Mouse (Mus musculus) CD8-positive naive resting alpha-beta T cell, adult 2 months (primary cell): ENCODE measurements around the gene Btnl6.
"Not testable (repeated sequence)": the region's sequence is repeated elsewhere in the genome, so short reads cannot be mapped to it uniquely, and the experiment has no call there.

Source experiments
- DNase-seq, 2 experiments: peaks; one replicate each; pipeline ENCODE4 v3.0.0; 2022; ENCODE audit warnings: low read depth in 2 of 2, low spot score in 2 of 2

The Btnl6 gene

GRCm38 (mm10) chr17:34497726-34498125, 19.4 kb downstream of the Btnl6 start:
- not testable (repeated sequence) for DNase-seq

- DNase-seq, result not testable (repeated sequence)
These were observed 19.8 kb downstream of the Btnl6 start for GRCm38 (mm10) chr17:34497319-34497718.

- DNase-seq, result no peak
These were observed 20.6 kb downstream of the Btnl6 start for GRCm38 (mm10) chr17:34496539-34496938.

DNA sequence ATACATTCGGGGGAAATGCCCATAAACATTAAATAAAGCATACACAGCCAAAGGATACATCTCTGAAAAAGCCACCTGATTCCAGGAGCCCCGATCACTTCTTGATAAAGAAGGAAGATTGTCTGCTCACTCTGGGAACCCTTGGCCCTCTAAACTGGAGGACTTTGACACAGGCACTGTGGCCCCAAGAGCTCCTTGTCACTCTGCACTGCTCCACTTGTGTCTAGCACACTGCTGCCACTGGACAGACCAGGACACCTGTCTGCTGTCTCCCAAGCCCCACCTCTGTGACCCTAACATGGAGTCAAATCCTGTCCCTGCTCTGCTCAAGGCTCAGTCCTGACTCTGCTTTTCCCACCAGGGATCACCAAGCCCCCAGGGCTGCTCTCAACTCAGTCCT, 22.0 kb downstream of the Btnl6 start:
- not testable (repeated sequence) for DNase-seq

DNA sequence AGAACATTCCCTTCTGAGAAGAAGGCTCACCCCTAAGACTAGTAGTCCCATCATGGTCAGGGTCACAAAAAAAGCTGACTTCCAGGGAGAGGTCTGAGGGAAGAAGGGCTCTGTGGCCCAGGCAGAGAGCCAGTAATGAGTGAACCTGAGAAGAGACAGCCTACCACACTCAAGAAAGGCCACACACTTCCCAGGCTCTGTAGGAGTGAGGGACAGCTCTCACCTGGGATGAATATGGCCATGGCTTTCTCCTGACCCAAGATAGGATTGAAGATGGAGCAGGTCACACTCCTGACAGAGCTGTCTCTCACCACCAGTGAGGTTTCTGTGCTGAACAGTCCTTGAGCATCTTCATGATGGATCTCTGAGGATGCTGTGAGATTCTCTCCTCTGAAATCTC, 24.4 kb downstream of the Btnl6 start:
- no peak for DNase-seq

DNA sequence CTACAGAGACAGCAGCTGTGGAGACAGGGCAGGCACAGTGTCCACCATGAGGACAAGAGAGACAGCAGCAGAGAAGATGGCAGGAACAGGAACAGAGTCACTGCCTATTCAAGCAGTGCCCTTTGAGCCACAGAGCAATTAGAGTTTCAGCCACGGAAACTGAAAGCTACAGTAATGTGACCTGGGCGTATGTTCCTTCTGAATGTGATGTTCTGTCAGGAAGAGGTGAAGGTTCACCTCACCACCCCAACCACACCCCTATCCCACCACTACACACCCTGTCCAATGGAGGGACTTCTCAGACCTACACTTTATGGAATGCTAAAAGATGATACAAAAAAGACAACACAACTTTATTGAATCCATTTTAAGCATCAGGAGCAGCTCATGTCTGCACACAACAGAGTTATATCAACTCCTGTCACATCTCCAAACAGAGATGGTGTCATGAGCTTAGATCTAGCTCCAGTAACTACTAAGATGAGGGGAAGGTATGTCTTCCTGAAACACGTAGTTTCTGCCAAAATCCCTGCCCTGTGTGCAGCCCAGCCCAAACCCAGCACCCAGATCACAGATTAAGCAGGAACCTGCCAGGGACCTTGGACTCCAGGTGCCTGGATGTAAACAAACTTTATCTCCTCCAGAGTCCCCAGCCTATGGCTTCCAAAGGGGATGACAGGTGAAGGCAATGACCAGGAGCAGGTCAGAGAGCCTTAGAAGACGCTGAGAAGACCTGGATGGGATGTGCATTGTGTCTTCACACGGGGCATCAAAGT, 39.7 kb downstream of the Btnl6 start, which contains the start of gene Btnl4:
Btnl4 (minus strand) TSS at position 81 of the 776 bp plus-strand sequence.
- DNase-seq, result not testable (repeated sequence)

GRCm38 (mm10) chr17:34476427-34476826, 40.7 kb downstream of the Btnl6 start:
- no peak for DNase-seq

- no peak for DNase-seq
These were observed 42.1 kb downstream of the Btnl6 start for GRCm38 (mm10) chr17:34475060-34475459.

- DNase-seq, result no peak
These were observed 46.7 kb downstream of the Btnl6 start for GRCm38 (mm10) chr17:34470491-34470890.

- not testable (repeated sequence) for DNase-seq
These were observed 51.2 kb downstream of the Btnl6 start for GRCm38 (mm10) chr17:34465906-34466305.

- no peak for DNase-seq
These were observed 57.9 kb downstream of the Btnl6 start for GRCm38 (mm10) chr17:34459255-34459654.
